Mouse (Mus musculus) heart, adult 2 months (tissue): Measurements from ENCODE around the gene Zfp467.

Experiments used
- CTCF ChIP-seq: fragments of 200-600 bp; IDR thresholded peaks from 2 replicates; pipeline ENCODE4 v1.8.1; 2022; ENCODE audit warnings: antibody characterized with exemption, mild to moderate bottlenecking, moderate library complexity
- EP300 ChIP-seq: fragments of 200-500 bp; IDR thresholded peaks from 2 replicates; pipeline ENCODE4 v1.6.1; 2011; ENCODE audit warnings: low read depth, low read length, control low read depth; ENCODE audit not compliant: insufficient read depth
- POLR2A ChIP-seq: fragments of 200-500 bp; IDR thresholded peaks from 2 replicates; pipeline ENCODE4 v1.6.1; 2011; ENCODE audit warnings: mild to moderate bottlenecking, low read depth, low read length, control low read depth; ENCODE audit not compliant: insufficient read depth

DNA sequence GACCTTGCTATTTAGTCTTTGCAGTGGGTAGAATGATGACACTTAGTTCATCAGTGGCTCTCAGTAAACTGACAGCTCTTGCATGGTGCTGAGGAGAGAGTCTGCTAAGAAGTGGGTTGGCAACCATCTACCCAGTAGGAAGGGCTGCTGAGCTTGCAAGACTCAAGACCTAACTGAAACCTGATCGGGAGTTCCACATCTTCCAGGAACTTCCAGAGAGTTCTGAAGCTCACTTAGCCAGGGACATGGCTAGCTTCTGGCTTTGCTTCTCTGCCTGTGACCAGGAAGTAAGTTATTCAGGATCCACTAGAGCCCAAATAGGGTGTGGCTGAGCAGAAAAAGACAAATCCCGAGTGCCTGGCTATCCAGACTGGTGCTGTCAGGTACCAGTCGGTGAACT lies 33.0 kb downstream of the Zfp467 start:
- TF ChIP-seq CTCF (no peak), POLR2A (no peak), EP300 (no peak)
